ENCODE assay signal across 2 mouse cellular contexts in the genomic region with DNA sequence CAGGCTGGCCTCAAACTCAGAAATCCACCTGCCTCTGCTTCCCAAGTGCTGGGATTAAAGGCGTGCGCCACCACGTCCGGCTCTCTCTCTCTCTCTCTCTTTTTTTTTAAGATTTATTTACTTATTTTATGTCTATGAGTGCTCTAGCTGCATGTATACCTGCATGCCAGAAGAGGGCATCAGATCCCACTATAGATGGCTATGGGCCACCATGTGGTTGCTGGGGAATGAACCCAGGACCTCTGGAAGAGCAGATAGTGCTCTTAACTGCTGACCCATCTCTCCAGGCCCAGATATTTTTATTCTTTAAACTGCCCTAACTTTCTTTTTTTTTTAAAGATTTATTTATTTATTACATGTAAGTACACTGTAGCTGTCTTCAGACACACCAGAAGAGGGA. TPM values are rescaled to one million over a fixed set of nuclear protein-coding genes. Genes with fewer than 3 reads are reported as not detected.
"Had no signal": no experiment of that assay in that cellular context is flagged by ENCODE, and none has a peak within 500 bp of the region (broad histone marks: within the 10 kb centered on the region; RNA-seq: fewer than 3 reads in every experiment).

No protein-coding gene starts in this region.

RNA-seq across cellular contexts. Expression of gene Ngp, which starts 16.3 kb away (rescaled TPM):
- total RNA-seq: layer of hippocampus, postnatal 36 days; left cerebral cortex, postnatal 25 days had no signal
